Mouse (Mus musculus) liver, adult 2 months (tissue): ENCODE data around the gene Tmem86a. TPM values are rescaled to one million over a fixed set of nuclear protein-coding genes. Genes with fewer than 3 reads are reported as not detected.
"Not testable (repeated sequence)": the region's sequence is repeated elsewhere in the genome, so short reads cannot be mapped to it uniquely, and the experiment has no call there.

ENCODE experiments used
- DNase-seq: peaks from one replicate; pipeline ENCODE4 v3.0.0-alpha.2; 2011; ENCODE audit warnings: low read depth, low spot score; ENCODE audit errors: extremely low read depth
- H3K27ac ChIP-seq: fragments of 200-500 bp; replicated peaks from 2 replicates; pipeline ENCODE4 v1.5.1; 2012; ENCODE audit warnings: low read depth, mild to moderate bottlenecking, control low read depth, inconsistent platforms, low read length; ENCODE audit not compliant: insufficient read depth
- H3K27me3 ChIP-seq: fragments of 200-500 bp; 2 replicates; pipeline ENCODE4 v1.6.1; 2012; ENCODE audit warnings: mild to moderate bottlenecking, moderate library complexity, low read length, inconsistent platforms; ENCODE audit not compliant: control insufficient read depth, insufficient read depth
- H3K36me3 ChIP-seq: fragments of 200-500 bp; 2 replicates; pipeline ENCODE4 v1.6.1; 2012; ENCODE audit warnings: low read length, inconsistent platforms; ENCODE audit not compliant: control insufficient read depth, insufficient read depth
- H3K4me1 ChIP-seq: fragments of 200-500 bp; 2 replicates; pipeline ENCODE4 v1.6.1; 2011; ENCODE audit warnings: low read length; ENCODE audit not compliant: control insufficient read depth, insufficient read depth
- H3K4me3 ChIP-seq: fragments of 200-500 bp; 2 replicates; pipeline ENCODE4 v1.5.1; 2011; ENCODE audit warnings: low read depth, mild to moderate bottlenecking, control low read depth, low read length, moderate library complexity; ENCODE audit not compliant: insufficient read depth
- H3K79me2 ChIP-seq: fragments of 200-500 bp; 2 replicates; pipeline ENCODE4 v1.6.1; 2012; ENCODE audit warnings: inconsistent platforms, mild to moderate bottlenecking, low read length, moderate library complexity; ENCODE audit not compliant: control insufficient read depth, insufficient read depth
- H3K9ac ChIP-seq: fragments of 200-500 bp; 2 replicates; pipeline ENCODE4 v1.6.1; 2012; ENCODE audit warnings: low read depth, mild to moderate bottlenecking, control low read depth, inconsistent platforms, low read length
- CTCF ChIP-seq: fragments of 200-500 bp; IDR thresholded peaks from 2 replicates; pipeline ENCODE4 v1.5.1; 2011; ENCODE audit warnings: low read depth, low read length, control low read depth
- POLR2A ChIP-seq: fragments of 200-500 bp; IDR thresholded peaks from 2 replicates; pipeline ENCODE4 v1.6.1; 2011; ENCODE audit warnings: low read length, control low read depth; ENCODE audit not compliant: insufficient read depth; ENCODE audit errors: extremely low read depth
- WGBS: fragments of 180-500 bp; shearing (Covaris S2); methylation state at CpG from one replicate; pipeline ENCODE4 v1.1.7; 2018; 5-methylcytosine and 5-hydroxymethylcytosine counted together
- polyA plus RNA-seq: library from polyadenylated mRNA; depleted of rRNA; stranded (reverse); fragments of >200 nt; gene quantifications from 2 replicates; pipeline ENCODE4 v1.2.3, GENCODE M21; 2012
- total RNA-seq: library from RNA; depleted of rRNA; stranded (reverse); fragments of >200 nt; gene quantifications from 2 replicates; pipeline ENCODE4 v1.2.3, GENCODE M21; 2014

Tmem86a gene
- total and polyA plus RNA-seq, 2 experiments = 5.7 to 16.1 TPM

DNA sequence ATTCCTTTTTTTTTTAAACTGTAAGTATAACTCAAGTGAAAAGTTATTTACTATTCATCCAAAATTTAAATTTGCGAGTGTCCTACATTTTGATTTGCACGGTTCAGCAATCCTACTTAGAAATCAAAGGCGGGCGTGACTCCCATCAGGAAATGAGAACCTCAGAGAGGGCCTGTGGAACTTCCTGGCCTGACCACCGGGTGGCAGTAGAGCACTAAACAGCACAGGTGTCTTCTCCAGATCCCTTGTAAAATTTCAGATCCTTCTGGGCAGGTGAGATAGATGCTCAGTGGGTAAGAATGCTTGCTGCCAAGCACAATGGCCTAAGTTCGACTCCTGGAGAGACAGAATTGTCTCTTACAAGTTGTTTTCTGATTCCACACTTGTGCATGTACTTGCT lies 26.9 kb upstream of the Tmem86a start:
- H3K9ac ChIP-seq = no peak overlapping the region
- 7% methylated on average over 6 of the region's 6 CpGs for WGBS
- no peak overlapping the region for H3K4me3 ChIP-seq
- H3K4me1 ChIP-seq = no peaks in the 10 kb centered on the region
- H3K27me3 ChIP-seq = no peaks in the 10 kb centered on the region
- H3K27ac ChIP-seq = no peak overlapping the region
- TF ChIP-seq POLR2A = no peak
- peak; percentile 89 for TF ChIP-seq CTCF
- no peaks in the 10 kb centered on the region for H3K79me2 ChIP-seq
- H3K36me3 ChIP-seq = no peaks in the 10 kb centered on the region
- DNase-seq = peak; percentile 44

DNA sequence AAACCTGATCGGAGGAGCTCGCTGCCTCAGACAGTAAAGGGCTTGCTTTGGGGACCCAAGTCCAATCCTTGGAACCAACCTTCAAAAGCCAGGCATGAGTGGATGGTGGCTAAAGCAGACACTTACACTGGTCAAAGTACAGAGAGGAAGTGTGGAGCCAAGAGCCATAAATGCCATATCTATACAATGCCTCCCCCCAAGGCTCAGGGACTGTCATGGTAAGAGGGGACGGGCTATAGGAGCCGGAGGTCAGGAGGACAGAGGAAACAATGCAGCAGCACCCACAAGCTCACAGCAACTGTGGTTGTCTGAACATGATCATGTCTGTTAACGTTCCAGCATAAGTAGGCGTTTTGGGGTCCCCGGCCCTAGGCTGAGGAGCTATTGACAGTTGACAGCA lies 25.9 kb upstream of the Tmem86a start:
- Histone ChIP-seq H3K4me3 (no peak overlapping the region), H3K79me2 (no peaks in the 10 kb centered on the region), H3K36me3 (no peaks in the 10 kb centered on the region), H3K4me1 (no peaks in the 10 kb centered on the region), H3K27ac (no peak overlapping the region), H3K9ac (no peak overlapping the region), H3K27me3 (no peaks in the 10 kb centered on the region)
- 91% methylated on average over 7 of the region's 7 CpGs for WGBS
- TF ChIP-seq POLR2A (no peak), CTCF (no peak)
- DNase-seq = no peak

DNA sequence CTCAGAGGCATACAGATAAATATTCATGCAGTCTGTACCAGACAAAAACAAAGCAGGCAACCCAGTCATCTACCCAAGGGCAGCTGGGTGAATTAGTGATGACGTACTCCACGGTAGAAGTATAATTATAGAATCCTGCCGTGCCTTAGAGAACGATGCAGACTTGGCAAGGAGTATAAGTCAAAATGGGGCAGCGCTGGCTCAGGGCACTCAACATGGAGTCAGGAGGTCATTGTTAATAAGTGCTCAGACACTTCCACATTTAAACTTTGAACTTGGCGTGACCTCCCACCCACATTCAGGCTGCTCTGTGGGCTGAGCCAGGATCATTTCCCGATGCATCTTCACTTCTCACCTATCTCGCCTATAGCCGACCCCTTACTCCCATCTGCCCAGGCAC lies 25.0 kb upstream of the Tmem86a start:
- TF ChIP-seq CTCF (no peak), POLR2A (no peak)
- H3K79me2 ChIP-seq = no peaks in the 10 kb centered on the region
- no peaks in the 10 kb centered on the region for H3K36me3 ChIP-seq
- no peak overlapping the region for H3K27ac ChIP-seq
- H3K4me3 ChIP-seq = no peak overlapping the region
- no peak for DNase-seq
- H3K27me3 ChIP-seq = no peaks in the 10 kb centered on the region
- 73% methylated on average over 9 of the region's 9 CpGs for WGBS
- no peak overlapping the region for H3K9ac ChIP-seq
- no peaks in the 10 kb centered on the region for H3K4me1 ChIP-seq

DNA sequence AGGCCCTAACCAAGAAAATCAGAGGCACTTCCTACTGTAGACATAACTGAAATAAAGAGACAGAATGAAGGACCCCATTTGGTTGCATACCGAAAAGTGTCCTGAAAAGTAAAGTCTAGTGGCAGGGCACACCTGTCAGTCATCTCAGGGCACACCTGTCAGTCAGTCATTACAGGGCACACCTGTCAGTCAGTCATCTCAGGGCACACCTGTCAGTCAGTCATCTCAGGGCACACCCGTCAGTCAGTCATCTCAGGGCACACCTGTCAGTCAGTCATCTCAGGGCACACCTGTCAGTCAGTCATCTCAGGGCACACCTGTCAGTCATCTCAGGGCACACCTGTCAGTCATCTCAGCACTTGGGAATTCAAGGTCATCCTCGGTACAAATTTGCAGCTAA lies 23.5 kb upstream of the Tmem86a start:
- WGBS = 85% methylated on average over 3 of the region's 3 CpGs
- not testable (repeated sequence) for DNase-seq, H3K4me3 ChIP-seq, H3K27ac ChIP-seq, H3K9ac ChIP-seq, H3K36me3 ChIP-seq, H3K27me3 ChIP-seq, H3K79me2 ChIP-seq, H3K4me1 ChIP-seq

DNA sequence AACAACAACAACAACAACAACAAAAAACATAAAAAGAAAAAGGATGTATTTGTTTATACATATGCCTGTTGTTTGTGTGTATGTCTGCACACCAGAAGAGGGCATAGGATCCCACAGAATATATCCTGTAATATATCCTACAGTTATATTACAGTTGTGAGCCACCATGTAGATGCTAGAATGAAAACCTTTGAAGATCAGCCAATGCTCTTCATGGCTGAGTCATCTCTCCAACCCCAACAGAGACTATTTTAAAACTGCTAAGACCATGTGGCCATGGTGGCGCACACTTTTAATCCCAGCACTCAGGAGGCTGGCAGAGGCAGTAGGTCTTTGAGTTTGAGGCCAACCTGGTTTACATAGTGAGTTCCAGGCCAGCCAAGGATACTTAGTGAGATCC lies 22.9 kb upstream of the Tmem86a start:
- 96% methylated on average over 1 of the region's 1 CpGs for WGBS

DNA sequence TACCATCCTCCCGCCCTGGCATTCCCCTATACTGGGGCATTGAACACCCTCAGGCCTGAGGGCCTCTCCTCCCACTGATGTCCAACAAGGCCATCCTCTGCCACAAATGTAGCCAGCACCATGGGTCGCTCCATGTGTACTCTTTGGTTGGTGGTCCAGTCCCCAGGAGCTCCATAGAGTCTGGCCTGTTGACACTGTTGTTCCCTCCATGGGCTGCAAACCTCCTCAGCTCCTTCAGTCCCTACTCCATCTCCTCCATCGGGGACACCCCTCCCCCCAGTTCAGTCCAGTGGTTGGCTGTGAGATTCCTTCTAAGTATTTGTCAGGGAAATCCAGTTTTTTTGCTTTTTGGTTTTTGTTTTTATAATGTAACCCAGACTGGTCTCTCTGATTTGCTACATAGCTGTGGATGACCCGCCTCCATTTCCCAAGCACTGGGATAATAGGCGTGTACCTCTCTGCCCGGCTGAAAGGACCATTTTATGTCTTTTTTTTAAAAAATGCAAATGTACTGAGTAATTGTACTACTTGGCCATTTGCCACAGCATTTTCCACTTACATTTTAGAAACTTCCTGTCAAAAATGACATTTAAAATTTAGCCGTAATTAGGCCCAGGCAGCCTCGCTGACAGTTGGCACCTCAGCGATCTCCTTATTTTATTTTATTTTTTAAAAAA lies 19.7 kb upstream of the Tmem86a start:
- Histone ChIP-seq H3K27me3 (no peaks in the 10 kb centered on the region), H3K79me2 (no peaks in the 10 kb centered on the region), H3K27ac (no peak overlapping the region), H3K9ac (no peak overlapping the region), H3K4me1 (no peaks in the 10 kb centered on the region), H3K4me3 (no peak overlapping the region), H3K36me3 (no peaks in the 10 kb centered on the region)
- no peak for DNase-seq
- WGBS = 84% methylated on average over 9 of the region's 9 CpGs
- no peak for TF ChIP-seq POLR2A
- TF ChIP-seq CTCF = no peak

More for the DNA sequence above, 22.9 kb upstream of the Tmem86a start:
- Histone ChIP-seq H3K4me1 (no peaks in the 10 kb centered on the region), H3K9ac (no peak overlapping the region), H3K27me3 (no peaks in the 10 kb centered on the region), H3K79me2 (no peaks in the 10 kb centered on the region), H3K36me3 (no peaks in the 10 kb centered on the region), H3K27ac (no peak overlapping the region), H3K4me3 (no peak overlapping the region)
- no peak for DNase-seq
- no peak for TF ChIP-seq CTCF
- TF ChIP-seq POLR2A = no peak
